Mouse (Mus musculus) frontal cortex, postnatal 14 days (tissue): Measurements from ENCODE around the gene Tceanc2.

Source experiments
- DNase-seq, 2 experiments: peaks; one replicate each; pipeline ENCODE4 v3.0.0; 2022; ENCODE audit warnings: low spot score in 2 of 2

Gene Tceanc2

DNA sequence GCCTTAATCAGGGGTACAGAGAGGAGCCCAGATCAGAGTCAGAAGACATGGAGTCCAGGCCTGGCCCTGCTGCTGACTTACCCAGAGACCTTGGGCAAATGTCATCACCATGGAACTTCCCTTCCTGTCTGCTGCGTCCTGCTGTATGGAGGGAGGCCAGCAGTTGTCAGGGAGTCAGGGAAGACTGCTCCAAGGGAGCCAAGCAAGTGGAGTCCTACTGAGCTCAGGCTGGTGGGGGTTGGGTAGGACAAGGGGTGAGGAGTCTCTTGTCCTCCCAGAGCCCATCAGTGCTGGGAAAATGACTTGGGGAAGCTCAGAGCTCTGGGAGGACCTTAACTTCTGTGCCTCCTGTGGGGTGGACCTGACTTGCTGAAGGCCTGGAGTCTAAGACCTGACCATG lies 94.6 kb downstream of the Tceanc2 start:
- no peak for DNase-seq
